In genomic region chr16:70803549-70803948, GRCm38 (mm10) we compare ENCODE assay signal across 15 mouse cellular contexts.
"Had no signal": no experiment of that assay in that cellular context is flagged by ENCODE, and none has a peak within 500 bp of the region (broad histone marks: within the 10 kb centered on the region; RNA-seq: fewer than 3 reads in every experiment).

No protein-coding gene starts in this region.

- H3K36me3 ChIP-seq: limb, embryonic 15.5 days; liver, embryonic 15.5 days; midbrain, embryonic 13.5 days; neural tube, embryonic 12.5 days had no signal

- H3K4me2 ChIP-seq: limb, embryonic 15.5 days; liver, embryonic 15.5 days; lung, embryonic 14.5 days; midbrain, embryonic 13.5 days; neural tube, embryonic 12.5 days had no signal

- ATAC-seq: inflammation-experienced regulatory T-cells, adult 6 months; intestine, postnatal 0 days; midbrain, embryonic 13.5 days had no signal

- H3K4me3 ChIP-seq: limb, embryonic 15.5 days; liver, embryonic 15.5 days; midbrain, embryonic 13.5 days; neural tube, embryonic 12.5 days had no signal

- H3K9me3 ChIP-seq: limb, embryonic 15.5 days; midbrain, embryonic 13.5 days; neural tube, embryonic 12.5 days had no signal

- H3K27me3 ChIP-seq: limb, embryonic 15.5 days; liver, embryonic 15.5 days; midbrain, embryonic 13.5 days; neural tube, embryonic 12.5 days had no signal

- H3K9ac ChIP-seq: limb, embryonic 15.5 days; liver, embryonic 15.5 days; lung, embryonic 14.5 days; midbrain, embryonic 13.5 days; neural tube, embryonic 12.5 days had no signal

- H3K27ac ChIP-seq: limb, embryonic 15.5 days; liver, embryonic 15.5 days; midbrain, embryonic 13.5 days; neural tube, embryonic 12.5 days had no signal

- DNase-seq: kidney, adult 8-10 months; kidney, postnatal 25 days; layer of hippocampus, postnatal 36 days; lung, embryonic 14.5 days; lung, postnatal 10 days; lung, postnatal 4 days; retina, postnatal 1 day; thymus, adult 18-20 months; thymus, postnatal 14 days had no signal

- H3K4me1 ChIP-seq: limb, embryonic 15.5 days; liver, embryonic 15.5 days; midbrain, embryonic 13.5 days; neural tube, embryonic 12.5 days had no signal
